Mouse (Mus musculus) spleen, adult 2 months (tissue): ENCODE results near the gene Cdk18. TPM values are rescaled to one million over a fixed set of nuclear protein-coding genes. Genes with fewer than 3 reads are reported as not detected.

Source experiments
- DNase-seq, 2 experiments: peaks; one replicate each; pipeline versions ENCODE4 v3.0.0 to v3.0.0-alpha.2; 2012 to 2021; ENCODE audit warnings: low spot score in 2 of 2, low read depth in 1 of 2
- H3K27ac ChIP-seq: fragments of 200-500 bp; 2 replicates; pipeline ENCODE4 v1.5.1; 2012; ENCODE audit warnings: low read length, inconsistent platforms; ENCODE audit not compliant: insufficient read depth
- H3K27me3 ChIP-seq: fragments of 200-500 bp; 2 replicates; pipeline ENCODE4 v1.6.1; 2012; ENCODE audit warnings: mild to moderate bottlenecking, moderate library complexity, low read length, inconsistent platforms; ENCODE audit not compliant: control insufficient read depth, insufficient read depth
- H3K36me3 ChIP-seq: fragments of 200-500 bp; 2 replicates; pipeline ENCODE4 v1.6.1; 2012; ENCODE audit warnings: mild to moderate bottlenecking, low read length, inconsistent platforms; ENCODE audit not compliant: control insufficient read depth, insufficient read depth
- H3K4me1 ChIP-seq: fragments of 200-500 bp; 2 replicates; pipeline ENCODE4 v1.6.1; 2011; ENCODE audit warnings: inconsistent platforms; ENCODE audit not compliant: control insufficient read depth, insufficient read depth, insufficient read length
- H3K4me3 ChIP-seq: fragments of 200-500 bp; 2 replicates; pipeline ENCODE4 v1.5.1; 2011; ENCODE audit warnings: mild to moderate bottlenecking, inconsistent platforms; ENCODE audit not compliant: insufficient read depth, insufficient read length; ENCODE audit errors: extremely low read depth
- CTCF ChIP-seq: fragments of 200-500 bp; IDR thresholded peaks from 2 replicates; pipeline ENCODE4 v1.5.1; 2011; ENCODE audit warnings: mild to moderate bottlenecking, inconsistent platforms; ENCODE audit not compliant: insufficient read depth, insufficient read length, insufficient replicate concordance; ENCODE audit errors: extremely low read depth
- POLR2A ChIP-seq: fragments of 200-500 bp; IDR thresholded peaks from 2 replicates; pipeline ENCODE4 v1.6.1; 2011; ENCODE audit warnings: low read depth, low read length, inconsistent platforms
- WGBS: fragments of 180-500 bp; shearing (Covaris S2); methylation state at CpG from one replicate; pipeline ENCODE4 v1.1.7; 2018; 5-methylcytosine and 5-hydroxymethylcytosine counted together
- polyA plus RNA-seq: library from polyadenylated mRNA; depleted of rRNA; stranded (reverse); fragments of >200 nt; gene quantifications from 2 replicates; pipeline ENCODE4 v1.2.3, GENCODE M21; 2012

The Cdk18 gene
- polyA plus RNA-seq, 1 experiment: 2.3 TPM

DNA sequence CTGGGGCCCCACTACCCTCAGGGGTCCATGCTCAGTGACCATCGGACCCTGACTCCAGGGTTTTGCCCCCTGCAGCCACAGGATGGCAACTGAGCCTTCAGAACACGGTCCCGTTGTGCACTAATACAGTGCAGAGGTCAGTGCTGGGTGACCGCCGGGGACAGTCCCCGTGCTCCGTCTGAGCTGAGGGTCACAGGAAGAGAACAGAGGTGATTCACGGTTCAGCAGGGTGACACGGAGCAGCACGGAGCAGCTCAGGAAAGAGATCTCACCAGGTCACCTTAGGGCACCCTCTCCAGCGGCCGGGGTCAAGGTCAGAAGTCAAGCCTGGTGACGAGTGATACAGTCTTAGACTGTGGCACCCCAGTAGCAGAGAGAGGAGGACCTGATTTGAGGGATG is 2.3 kb upstream of the Cdk18 start:
- TF ChIP-seq CTCF (no peak), POLR2A (no peak)
- H3K27me3 ChIP-seq: peaks cover 12% of the 10 kb centered on the region

DNA sequence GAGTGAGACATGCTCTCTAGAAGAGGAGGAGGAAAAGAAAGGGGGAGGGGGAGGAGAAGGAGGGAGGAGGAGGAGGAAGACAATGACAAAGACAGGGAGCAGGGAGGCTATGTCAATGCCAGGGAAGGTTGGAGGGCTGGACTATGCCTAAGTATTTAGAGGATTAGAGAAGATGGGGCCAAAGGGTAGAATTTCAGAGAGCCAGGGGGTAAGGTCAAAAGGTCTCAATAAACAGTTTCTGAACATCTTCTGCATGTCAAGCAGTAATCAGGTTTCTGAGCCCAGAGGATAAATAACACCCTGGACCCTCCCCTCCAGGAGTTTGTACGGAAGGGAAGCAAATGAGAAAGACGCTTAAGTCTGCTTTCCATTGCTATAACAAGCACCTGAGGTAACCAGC is 1.7 kb upstream of the Cdk18 start:
- Histone ChIP-seq H3K4me3 (no peak overlapping the region), H3K4me1 (no peaks in the 10 kb centered on the region), H3K27me3 (peaks cover 12% of the 10 kb centered on the region), H3K27ac (no peak overlapping the region), H3K36me3 (no peaks in the 10 kb centered on the region)
- DNase-seq: no peak
- TF ChIP-seq POLR2A: no peak
- TF ChIP-seq CTCF: no peak
- WGBS: 92% methylated on average over 2 of the region's 2 CpGs

More for the DNA sequence above, 2.3 kb upstream of the Cdk18 start:
- no peak overlapping the region for H3K4me3 ChIP-seq
- 90% methylated on average over 13 of the region's 13 CpGs for WGBS
- DNase-seq: no peak
- no peak overlapping the region for H3K27ac ChIP-seq
- no peaks in the 10 kb centered on the region for H3K36me3 ChIP-seq
- no peaks in the 10 kb centered on the region for H3K4me1 ChIP-seq

DNA sequence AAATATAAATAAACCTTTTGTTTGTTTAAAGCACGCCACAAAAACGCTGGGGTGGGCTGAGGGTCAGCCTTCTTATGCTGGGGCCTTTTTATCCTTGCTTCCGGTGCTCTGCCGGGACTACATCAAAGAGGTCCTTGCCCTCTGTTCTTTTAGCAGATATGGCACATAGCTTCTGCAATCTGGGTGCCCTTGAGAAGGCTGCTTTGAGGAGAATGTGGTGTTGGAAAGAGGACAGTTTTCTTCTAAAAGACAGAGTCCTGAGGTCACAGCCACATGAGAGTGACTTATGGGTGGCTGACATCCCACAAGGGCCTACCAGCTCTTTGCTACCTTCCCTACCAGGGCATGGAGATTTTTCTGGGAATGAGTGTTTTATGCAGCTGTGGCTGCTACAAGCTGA is 1.1 kb upstream of the Cdk18 start:
- no peak overlapping the region for H3K27ac ChIP-seq

DNA sequence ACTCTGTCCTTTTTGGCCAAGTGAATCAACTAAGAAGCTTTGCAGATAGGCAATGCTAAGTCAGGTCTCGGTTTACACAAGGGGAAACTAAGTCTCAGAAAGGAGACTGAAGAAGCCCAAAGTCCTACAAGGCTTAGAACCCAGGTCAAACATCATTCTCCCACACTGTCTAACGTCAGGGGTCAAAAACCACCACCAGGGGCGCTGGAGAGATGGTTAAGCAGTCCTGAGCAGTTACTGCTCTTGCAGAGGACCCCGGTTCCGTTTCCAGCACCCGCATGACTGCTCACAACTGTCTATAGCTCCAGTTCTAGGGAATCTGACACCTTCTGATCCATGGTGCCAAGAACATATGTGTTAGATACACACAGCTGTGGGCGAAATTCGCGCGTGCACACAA is 687 bp upstream of the Cdk18 start:
- H3K27ac ChIP-seq: no peak overlapping the region
- H3K4me1 ChIP-seq: no peaks in the 10 kb centered on the region
- DNase-seq: peak in 1 of 2 experiments; percentile 39
- no peaks in the 10 kb centered on the region for H3K36me3 ChIP-seq
- no peak overlapping the region for H3K4me3 ChIP-seq
- peaks cover 12% of the 10 kb centered on the region for H3K27me3 ChIP-seq
- 70% methylated on average over 10 of the region's 10 CpGs for WGBS
- TF ChIP-seq CTCF: 0 out of 2 replicates have a peak, but pooled peaks have one; percentile 16
- TF ChIP-seq POLR2A: no peak

More for the DNA sequence above, 1.1 kb upstream of the Cdk18 start:
- H3K4me1 ChIP-seq: no peaks in the 10 kb centered on the region
- peaks cover 12% of the 10 kb centered on the region for H3K27me3 ChIP-seq
- no peak overlapping the region for H3K4me3 ChIP-seq
- WGBS: 89% methylated on average over 4 of the region's 4 CpGs
- TF ChIP-seq POLR2A: no peak
- TF ChIP-seq CTCF: no peak
- DNase-seq: no peak
- H3K36me3 ChIP-seq: no peaks in the 10 kb centered on the region

DNA sequence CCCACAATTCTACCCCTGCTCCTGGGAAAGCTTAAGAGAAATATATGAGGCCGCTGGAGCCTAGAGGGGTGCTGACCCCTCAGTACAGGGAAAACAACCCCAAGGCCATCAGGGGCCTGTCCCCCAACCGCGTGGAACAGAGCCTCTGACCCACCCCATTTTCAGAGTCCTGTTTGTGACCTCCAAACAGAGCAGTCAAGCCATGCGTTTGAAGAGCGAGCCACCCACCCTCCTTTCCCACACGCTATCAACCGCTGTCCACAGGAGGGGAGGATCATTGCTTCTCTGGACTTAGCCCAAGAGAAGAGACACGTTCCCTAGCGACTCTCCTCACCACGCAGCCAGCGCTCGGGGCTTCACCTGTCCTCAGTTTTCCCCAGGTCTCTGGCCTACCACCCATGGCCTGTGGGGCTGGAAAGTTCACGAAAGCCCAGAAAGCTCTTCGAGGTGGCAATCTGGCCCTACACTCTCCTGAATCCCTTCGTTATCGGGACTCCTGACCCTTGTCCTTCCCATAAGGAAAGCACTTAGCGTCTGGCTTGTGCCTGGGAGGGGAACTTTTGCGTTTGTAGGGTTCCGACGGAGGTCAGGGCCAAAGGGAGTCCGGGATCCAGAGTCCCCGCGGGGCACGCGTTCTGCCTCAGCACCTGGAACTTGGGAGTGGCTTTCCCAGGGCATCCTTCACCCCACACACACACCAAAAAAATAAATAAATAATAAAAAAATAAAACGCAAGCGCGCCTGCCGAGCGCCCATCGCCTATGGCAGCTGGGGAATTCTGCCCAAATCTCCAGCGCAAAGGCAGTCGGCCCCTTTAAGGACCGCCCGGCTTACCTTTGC is 688 bp downstream of the Cdk18 start:
- Histone ChIP-seq H3K27me3 (peaks cover 12% of the 10 kb centered on the region), H3K4me1 (no peaks in the 10 kb centered on the region), H3K4me3 (peak overlapping the region; percentile 47; the same call in 1 of the 2 replicates), H3K36me3 (no peaks in the 10 kb centered on the region), H3K27ac (no peak overlapping the region)
- 13% methylated on average over 35 of the region's 35 CpGs for WGBS
- TF ChIP-seq POLR2A: no peak
- no peak for TF ChIP-seq CTCF
- DNase-seq: no peak

DNA sequence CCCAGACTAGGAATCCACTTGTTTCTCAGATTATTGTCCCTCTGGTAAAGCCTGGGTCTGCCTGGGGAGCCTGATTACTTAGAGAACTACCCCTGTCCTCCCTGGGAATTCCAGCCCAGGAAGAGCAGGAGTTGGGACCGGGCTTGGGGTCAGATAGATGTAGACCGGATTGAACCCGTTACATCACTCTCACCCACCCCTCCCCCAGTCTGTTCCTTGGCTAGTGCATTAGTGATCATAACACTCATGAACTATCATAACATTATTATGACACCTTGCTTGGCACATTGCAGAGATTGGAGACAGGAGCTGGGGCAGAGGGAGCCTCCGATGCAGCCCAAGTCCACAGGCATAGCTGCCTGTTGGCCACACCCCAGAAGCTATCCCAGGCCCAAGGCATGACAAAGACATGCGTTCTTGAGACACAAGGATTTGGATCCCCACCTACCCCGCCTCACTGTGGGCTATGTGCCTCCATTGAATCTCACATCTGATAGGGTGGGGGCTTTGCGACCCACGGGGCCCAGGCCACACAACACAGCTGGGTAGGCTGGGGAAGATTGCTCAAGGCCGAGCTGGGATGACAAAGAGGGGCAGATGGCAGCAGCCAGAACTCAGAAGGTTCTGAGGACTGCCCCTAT is 1.4 kb downstream of the Cdk18 start:
- 73% methylated on average over 9 of the region's 9 CpGs for WGBS
- no peaks in the 10 kb centered on the region for H3K4me1 ChIP-seq
- no peak overlapping the region for H3K27ac ChIP-seq

DNA sequence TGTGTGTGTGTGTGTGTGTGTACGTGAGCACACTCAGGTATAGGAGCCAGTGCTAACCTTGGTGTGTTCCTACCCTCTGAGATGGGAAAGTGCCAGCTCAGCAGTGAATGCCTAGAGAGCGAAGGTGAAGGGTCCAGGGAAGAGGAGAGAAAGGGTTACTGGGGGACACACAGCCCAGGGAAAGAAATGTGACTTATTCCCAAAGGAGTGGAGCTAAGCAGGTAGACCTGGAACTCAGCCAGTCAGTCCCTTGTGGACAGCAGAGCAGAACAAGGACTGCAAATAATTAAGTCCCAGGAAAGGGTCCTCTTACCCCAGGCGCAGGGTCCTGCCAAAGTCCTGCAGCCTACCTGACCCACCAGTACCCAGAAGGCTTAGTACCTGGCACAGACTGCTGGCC is 2.6 kb downstream of the Cdk18 start:
- WGBS: 90% methylated on average over 3 of the region's 3 CpGs
- TF ChIP-seq CTCF: no peak
- no peak for TF ChIP-seq POLR2A
- Histone ChIP-seq H3K36me3 (no peaks in the 10 kb centered on the region), H3K4me3 (no peak overlapping the region), H3K4me1 (no peaks in the 10 kb centered on the region), H3K27me3 (peaks cover 12% of the 10 kb centered on the region), H3K27ac (no peak overlapping the region)
- DNase-seq: no peak

More for the DNA sequence above, 1.4 kb downstream of the Cdk18 start:
- Histone ChIP-seq H3K4me3 (no peak overlapping the region), H3K36me3 (no peaks in the 10 kb centered on the region), H3K27me3 (peaks cover 12% of the 10 kb centered on the region)
- no peak for TF ChIP-seq POLR2A
- no peak for TF ChIP-seq CTCF
- no peak for DNase-seq
